Mouse (Mus musculus) 416B (cell line): ENCODE data around the gene Zfp330.

Source experiments
- DNase-seq: peaks from one replicate; pipeline ENCODE4 v3.0.0; 2011; ENCODE audit warnings: low read depth

Zfp330 gene

DNA sequence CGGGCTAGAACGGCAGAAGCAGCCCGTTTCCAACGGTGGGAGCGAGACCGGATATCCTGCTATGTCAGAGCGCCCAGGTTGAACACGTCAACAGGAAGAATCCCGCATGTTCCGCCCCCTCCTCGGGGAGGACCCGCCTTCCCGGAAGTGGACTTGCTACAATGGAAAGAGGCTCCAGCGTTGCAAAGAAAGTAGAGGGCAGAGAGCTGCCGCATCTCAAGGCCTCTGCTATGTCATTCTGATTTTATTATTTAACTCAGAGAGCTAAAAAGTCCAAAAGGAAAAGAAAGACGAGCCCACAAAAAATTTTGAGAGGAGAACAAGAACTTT, at the start of gene Zfp330:
Gene Zfp330, minus strand, starts transcription at position 68 of the 330 bp plus-strand sequence.
- peak; percentile 95 for DNase-seq

GRCm38 (mm10) chr8:82777945-82778344, 4.0 kb upstream of the Zfp330 start:
- no peak for DNase-seq

GRCm38 (mm10) chr8:82777406-82777805, 3.4 kb upstream of the Zfp330 start:
- no peak for DNase-seq

- DNase-seq: no peak
Observed at GRCm38 (mm10) chr8:82774482-82774881, 522 bp upstream of the Zfp330 start.

- DNase-seq: peak; percentile 42
Observed at GRCm38 (mm10) chr8:82773332-82774092, 448 bp downstream of the Zfp330 start.

GRCm38 (mm10) chr8:82770886-82771285, 3.1 kb downstream of the Zfp330 start:
- DNase-seq: no peak

DNA sequence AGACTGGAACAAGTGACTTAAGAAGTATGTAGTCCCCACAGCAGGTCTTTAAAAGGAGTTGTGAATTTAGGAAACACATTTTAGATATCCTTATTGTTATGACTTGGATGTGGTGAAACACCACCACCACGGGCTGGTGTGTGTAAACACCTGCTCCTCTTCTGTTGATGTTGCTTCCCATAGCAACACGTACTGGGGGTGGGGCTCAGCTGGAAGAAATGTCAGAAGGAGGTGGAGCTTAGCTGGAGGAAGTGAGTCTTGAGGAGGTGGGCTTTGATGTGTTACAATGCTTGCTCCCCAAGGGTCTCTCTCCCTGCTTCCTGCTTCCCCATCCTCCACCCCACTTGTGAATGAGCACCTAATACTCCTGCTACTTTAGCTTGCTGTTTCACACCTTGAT, 14.9 kb downstream of the Zfp330 start:
- no peak for DNase-seq

- DNase-seq: peak; percentile 16
Observed at GRCm38 (mm10) chr8:82754946-82755345, 19.0 kb downstream of the Zfp330 start.

GRCm38 (mm10) chr8:82746617-82747016, 27.3 kb downstream of the Zfp330 start:
- no peak for DNase-seq

- DNase-seq: peak; percentile 64
Observed at GRCm38 (mm10) chr8:82743905-82744904, 29.8 kb downstream of the Zfp330 start.
